Mouse (Mus musculus) MEL (cell line): ENCODE measurements around the gene Sbk1. TPM values are rescaled to one million over a fixed set of nuclear protein-coding genes. Genes with fewer than 3 reads are reported as not detected.
A peak's percentile ranks its signal among the peaks of the same experiment; 100 is the strongest.

ENCODE experiments used
- DNase-seq: peaks from one replicate; pipeline ENCODE4 v3.0.0; 2011; ENCODE audit warnings: low read depth, low spot score
- H3K27ac ChIP-seq: 2 replicates; pipeline ENCODE4 v1.5.1; 2012; ENCODE audit warnings: low read depth, mild to moderate bottlenecking, control low read depth, low read length, moderate library complexity; ENCODE audit not compliant: control insufficient read depth
- H3K27me3 ChIP-seq, 2 experiments: fragments of 150-350 bp in 1 of 2; sonication (generic) in 1 of 2; 2 replicates each; pipeline ENCODE4 v1.6.1; 2012; ENCODE audit warnings: low read length in 2 of 2, mild to moderate bottlenecking in 2 of 2, improper control_type of control experiment in 1 of 2, moderate library complexity in 1 of 2; ENCODE audit not compliant: insufficient read depth in 2 of 2, control insufficient read depth in 1 of 2
- H3K36me3 ChIP-seq, 2 experiments: 2 replicates each; pipeline ENCODE4 v1.6.1; 2012 to 2014; ENCODE audit warnings: low read length in 2 of 2, improper control_type of control experiment in 1 of 2, inconsistent platforms in 1 of 2, mild to moderate bottlenecking in 1 of 2; ENCODE audit not compliant: insufficient read depth in 2 of 2, control insufficient read depth in 1 of 2
- H3K4me1 ChIP-seq, 2 experiments: fragments of 150-350 bp in 1 of 2; sonication (generic) in 1 of 2; 2 replicates each; pipeline ENCODE4 v1.6.1; 2012; ENCODE audit warnings: low read length in 2 of 2, improper control_type of control experiment in 1 of 2, mild to moderate bottlenecking in 1 of 2; ENCODE audit not compliant: insufficient read depth in 2 of 2, control insufficient read depth in 1 of 2
- H3K4me3 ChIP-seq, 2 experiments: fragments of 150-350 bp in 1 of 2; sonication (generic) in 1 of 2; 2 replicates each; pipeline ENCODE4 v1.5.1; 2012; ENCODE audit warnings: low read depth in 2 of 2, low read length in 2 of 2, mild to moderate bottlenecking in 2 of 2, moderate library complexity in 2 of 2, control low read depth in 1 of 2, improper control_type of control experiment in 1 of 2; ENCODE audit not compliant: control insufficient read depth in 1 of 2, insufficient read depth in 1 of 2
- H3K79me2 ChIP-seq: 2 replicates; pipeline ENCODE4 v1.6.1; 2012; ENCODE audit warnings: mild to moderate bottlenecking, low read length, moderate library complexity; ENCODE audit not compliant: control insufficient read depth, poor library complexity, insufficient read depth
- H3K9ac ChIP-seq: 2 replicates; pipeline ENCODE4 v1.6.1; 2012; ENCODE audit warnings: low read depth, mild to moderate bottlenecking, control low read depth, low read length, moderate library complexity; ENCODE audit not compliant: control insufficient read depth, poor library complexity, severe bottlenecking
- H3K9me3 ChIP-seq: fragments of 150-350 bp; sonication (generic); replicated peaks from 2 replicates; pipeline ENCODE4 v1.6.1; 2012; ENCODE audit warnings: mild to moderate bottlenecking, low read length, improper control_type of control experiment, moderate library complexity; ENCODE audit not compliant: insufficient read depth
- BHLHE40 ChIP-seq: IDR thresholded peaks from 2 replicates; pipeline ENCODE4 v1.6.1; 2012; ENCODE audit warnings: low read depth, mild to moderate bottlenecking, inconsistent platforms, low read length, improper control_type of control experiment, borderline replicate concordance
- CHD1 ChIP-seq: IDR thresholded peaks from 2 replicates; pipeline ENCODE4 v1.6.1; 2012; ENCODE audit warnings: low read depth, mild to moderate bottlenecking, inconsistent platforms, low read length, improper control_type of control experiment
- CHD2 ChIP-seq: IDR thresholded peaks from 2 replicates; pipeline ENCODE4 v1.6.1; 2011; ENCODE audit warnings: low read length, improper control_type of control experiment
- EP300 ChIP-seq, 2 experiments: IDR thresholded peaks; 2 replicates each; pipeline ENCODE4 v1.6.1; 2011; ENCODE audit warnings: improper control_type of control experiment in 2 of 2, low read length in 2 of 2, low read depth in 1 of 2, mild to moderate bottlenecking in 1 of 2
- ETS1 ChIP-seq: IDR thresholded peaks from 2 replicates; pipeline ENCODE4 v1.6.1; 2012; ENCODE audit warnings: low read depth, mild to moderate bottlenecking, inconsistent platforms, low read length, improper control_type of control experiment, moderate library complexity
- GABPA ChIP-seq: IDR thresholded peaks from 2 replicates; pipeline ENCODE4 v1.6.1; 2012; ENCODE audit warnings: low read depth, mild to moderate bottlenecking, inconsistent platforms, low read length, improper control_type of control experiment, moderate library complexity
- HCFC1 ChIP-seq: IDR thresholded peaks from 2 replicates; pipeline ENCODE4 v1.6.1; 2012; ENCODE audit warnings: low read depth, mild to moderate bottlenecking, inconsistent platforms, low read length, improper control_type of control experiment, moderate library complexity
- KAT2A ChIP-seq: conservative IDR thresholded peaks from 2 replicates; pipeline ENCODE4 v1.6.1; 2012; ENCODE audit warnings: low read depth, low read length, improper control_type of control experiment, inconsistent platforms
- MEF2A ChIP-seq: IDR thresholded peaks from 2 replicates; pipeline ENCODE4 v1.6.1; 2014; ENCODE audit warnings: low read depth, mild to moderate bottlenecking, inconsistent platforms, low read length, improper control_type of control experiment; ENCODE audit not compliant: poor library complexity, insufficient replicate concordance, severe bottlenecking; ENCODE audit errors: extremely low read depth
- MYB ChIP-seq: IDR thresholded peaks from 2 replicates; pipeline ENCODE4 v1.6.1; 2011; ENCODE audit warnings: mild to moderate bottlenecking, low read depth, low read length, improper control_type of control experiment
- MYC ChIP-seq: IDR thresholded peaks from 2 replicates; pipeline ENCODE4 v1.6.1; 2011; ENCODE audit warnings: low read depth, mild to moderate bottlenecking, low read length, improper control_type of control experiment, moderate library complexity
- NELFE ChIP-seq: IDR thresholded peaks from 2 replicates; pipeline ENCODE4 v1.6.1; 2011; ENCODE audit warnings: low read depth, low read length, improper control_type of control experiment
- NRF1 ChIP-seq: IDR thresholded peaks from 2 replicates; pipeline ENCODE4 v1.6.1; 2014; ENCODE audit warnings: low read depth, mild to moderate bottlenecking, inconsistent platforms, low read length, improper control_type of control experiment, moderate library complexity; ENCODE audit not compliant: poor library complexity, insufficient read depth, severe bottlenecking
- POLR2AphosphoS5 ChIP-seq: IDR thresholded peaks from 2 replicates; pipeline ENCODE4 v1.6.1; 2012; ENCODE audit warnings: low read depth, borderline replicate concordance, mild to moderate bottlenecking, inconsistent platforms, low read length, moderate library complexity, mixed read lengths
- SIN3A ChIP-seq: IDR thresholded peaks from 2 replicates; pipeline ENCODE4 v1.6.1; 2012; ENCODE audit warnings: low read length, improper control_type of control experiment, inconsistent platforms
- TBP ChIP-seq: IDR thresholded peaks from 2 replicates; pipeline ENCODE4 v1.8.0; 2011; ENCODE audit warnings: low read depth, low read length, improper control_type of control experiment
- USF1 ChIP-seq: IDR thresholded peaks from 2 replicates; pipeline ENCODE4 v1.6.1; 2014; ENCODE audit warnings: low read depth, mild to moderate bottlenecking, inconsistent platforms, low read length, improper control_type of control experiment, moderate library complexity
- ZKSCAN1 ChIP-seq: IDR thresholded peaks from 2 replicates; pipeline ENCODE4 v1.6.1; 2012; ENCODE audit warnings: low read depth, mild to moderate bottlenecking, inconsistent platforms, low read length, improper control_type of control experiment, moderate library complexity
- ZNF384 ChIP-seq: IDR thresholded peaks from 2 replicates; pipeline ENCODE4 v1.6.1; 2012; ENCODE audit warnings: low read depth, mild to moderate bottlenecking, inconsistent platforms, low read length, improper control_type of control experiment
- polyA plus RNA-seq, 2 experiments: library from polyadenylated mRNA; stranded (reverse) in 1 of 2; unstranded in 1 of 2; fragments of >175 nt in 1 of 2; fragments of >200 nt in 1 of 2; gene quantifications; 2 replicates each; pipeline versions ENCODE4 v1.2.1 to v1.2.4; 2012; ENCODE audit warnings: low replicate concordance in 2 of 2, low read depth in 1 of 2; ENCODE audit not compliant: insufficient read length in 2 of 2, insufficient read depth in 1 of 2, missing spikeins in 1 of 2
- total RNA-seq: library from RNA; depleted of rRNA; stranded (reverse); fragments of 300-350 nt; gene quantifications from 2 replicates; pipeline ENCODE4 v1.2.3, GENCODE M21; 2012

The Sbk1 gene
- total and polyA plus RNA-seq, 3 experiments = 3.9 to 5.4 TPM; not detected in 1

GRCm38 (mm10) chr7:126285293-126286211 lies 13.1 kb downstream of the Sbk1 start (continued):
- peak; percentile 86 for TF ChIP-seq USF1

DNA sequence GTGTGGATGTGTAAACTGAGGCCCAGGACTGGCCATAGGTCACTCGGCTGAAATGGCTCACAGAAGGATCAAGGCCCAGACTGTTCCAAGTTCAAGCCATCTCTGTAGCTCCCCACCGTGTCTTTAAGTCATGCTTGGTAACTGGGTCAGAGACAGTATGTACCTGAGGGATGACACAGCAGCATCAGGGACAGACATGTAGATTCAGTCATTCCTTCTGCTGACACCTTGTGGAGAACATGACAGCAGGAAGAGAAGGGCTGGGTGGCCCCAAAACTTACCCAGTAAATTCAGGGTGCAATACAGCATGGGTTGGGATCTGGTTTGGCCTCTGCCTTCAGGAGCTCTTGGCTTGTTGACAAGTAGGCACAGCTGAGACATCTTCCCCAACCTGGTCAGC lies 13.9 kb downstream of the Sbk1 start:
- H3K4me1 ChIP-seq = peaks cover 18 to 50% of the 10 kb centered on the region in 2 experiments

GRCm38 (mm10) chr7:126287493-126288103 lies 15.2 kb downstream of the Sbk1 start:
- peaks cover 0 to 28% of the 10 kb centered on the region in 2 experiments; a peak in 2 of 4 replicates for H3K36me3 ChIP-seq
- H3K4me1 ChIP-seq = peaks cover 18 to 50% of the 10 kb centered on the region in 2 experiments
- H3K27ac ChIP-seq = no peak overlapping the region
- no peak for TF ChIP-seq NRF1
- TF ChIP-seq CHD2 = no peak
- TF ChIP-seq ZNF384 = no peak
- no peak for TF ChIP-seq SIN3A
- TF ChIP-seq POLR2AphosphoS5 = no peak
- no peak for TF ChIP-seq TBP
- no peak for TF ChIP-seq MYC
- TF ChIP-seq ZKSCAN1 = no peak
- no peak for TF ChIP-seq CHD1
- TF ChIP-seq GABPA = no peak
- TF ChIP-seq KAT2A = no peak
- TF ChIP-seq NELFE = no peak
- TF ChIP-seq HCFC1 = no peak
- TF ChIP-seq BHLHE40 = no peak
- TF ChIP-seq, all 39 proteins: peak for 0
- Histone ChIP-seq H3K9ac (no peak overlapping the region), H3K79me2 (no peaks in the 10 kb centered on the region), H3K9me3 (no peaks in the 10 kb centered on the region), H3K4me3 (no peak overlapping the region), H3K27me3 (no peaks in the 10 kb centered on the region)
- no peak for DNase-seq

More for the DNA sequence above, 13.9 kb downstream of the Sbk1 start:
- TF ChIP-seq EP300 (IDR thresholded peaks at IDR 0.05; ENCODE audit: low read depth in 1 of 2, low read length in 2 of 2) (no peak), POLR2AphosphoS5 (no peak), USF1 (no peak), MYB (no peak), ETS1 (no peak), MEF2A (no peak)
- DNase-seq = peak; percentile 18
- peaks cover 0 to 28% of the 10 kb centered on the region in 2 experiments; a peak in 2 of 4 replicates for H3K36me3 ChIP-seq
- no peaks in the 10 kb centered on the region for H3K79me2 ChIP-seq
- no peak overlapping the region for H3K4me3 ChIP-seq
- peak overlapping the region; percentile 89 for H3K27ac ChIP-seq
- no peak overlapping the region for H3K9ac ChIP-seq
- no peaks in the 10 kb centered on the region for H3K9me3 ChIP-seq
- no peaks in the 10 kb centered on the region for H3K27me3 ChIP-seq
